Mouse (Mus musculus) spleen, postnatal 14 days (tissue): ENCODE results near the gene Adra1b.

Experiments
- DNase-seq, 2 experiments: peaks; one replicate each; pipeline ENCODE4 v3.0.0; 2021 to 2022; ENCODE audit warnings: low spot score in 2 of 2

Gene Adra1b

GRCm38 (mm10) chr11:43895323-43895722 is 5.7 kb downstream of the Adra1b start:
- no peak for DNase-seq

DNA sequence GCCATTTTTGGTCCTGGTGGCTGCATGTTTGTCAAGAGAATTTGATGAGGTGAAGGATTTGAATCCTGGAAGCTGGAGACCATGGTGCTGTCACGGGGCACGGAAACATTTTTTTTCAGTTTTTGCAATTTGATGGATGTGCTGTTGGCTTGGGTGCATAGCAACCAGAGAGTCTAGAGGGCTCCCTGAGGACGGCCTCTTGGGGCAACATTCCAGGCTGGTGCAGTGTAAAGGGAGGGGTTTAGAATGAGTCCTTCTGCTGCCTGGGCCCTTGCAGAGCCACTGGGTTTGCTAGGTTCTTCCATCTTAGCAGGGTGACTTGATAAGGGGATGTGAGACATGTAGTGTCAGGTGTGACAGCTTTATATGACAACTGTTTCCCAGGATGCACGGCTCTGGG is 8.5 kb downstream of the Adra1b start:
- no peak for DNase-seq

DNA sequence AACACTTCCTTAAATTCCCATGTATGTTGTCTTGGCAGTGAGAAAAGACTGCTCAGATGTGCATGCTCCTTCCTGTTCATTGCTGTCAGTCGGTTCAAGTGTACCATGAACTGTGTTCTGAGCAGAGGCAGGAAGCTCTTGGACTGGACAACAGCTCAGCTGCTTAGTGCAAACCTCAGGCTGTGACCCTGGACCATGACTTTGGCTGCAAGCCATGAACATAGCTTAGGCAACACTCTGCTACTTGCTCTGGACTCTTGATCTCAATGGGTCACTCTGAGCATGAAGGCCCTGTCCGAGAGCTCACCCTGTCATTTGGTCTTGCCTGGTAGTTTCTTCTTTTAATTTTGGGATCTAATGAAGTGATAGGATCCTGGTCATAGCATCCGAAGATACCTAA is 9.6 kb downstream of the Adra1b start:
- DNase-seq = no peak

GRCm38 (mm10) chr11:43889208-43889915 is 11.6 kb downstream of the Adra1b start:
- no peak for DNase-seq

DNA sequence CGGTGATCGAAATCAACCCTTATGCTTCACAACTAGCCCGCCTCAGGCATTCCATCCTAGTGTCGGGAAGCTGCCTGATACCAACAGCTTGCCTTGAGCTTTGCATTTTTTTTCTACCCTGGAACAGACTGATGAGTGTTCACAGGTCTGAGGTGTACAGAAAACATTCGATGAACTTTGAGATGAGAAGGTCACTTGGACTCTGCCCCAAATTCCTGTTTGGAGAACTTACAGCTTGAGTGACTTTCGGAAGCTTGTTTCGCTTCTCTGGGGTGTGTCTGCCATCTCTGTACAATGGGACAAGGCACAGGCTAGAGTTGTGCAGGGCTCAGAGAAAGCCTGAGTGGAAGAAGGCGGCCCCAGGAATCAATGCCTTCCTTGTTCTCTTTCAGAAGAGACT is 12.3 kb downstream of the Adra1b start:
- DNase-seq = no peak

GRCm38 (mm10) chr11:43887597-43887996 is 13.4 kb downstream of the Adra1b start:
- no peak for DNase-seq

DNA sequence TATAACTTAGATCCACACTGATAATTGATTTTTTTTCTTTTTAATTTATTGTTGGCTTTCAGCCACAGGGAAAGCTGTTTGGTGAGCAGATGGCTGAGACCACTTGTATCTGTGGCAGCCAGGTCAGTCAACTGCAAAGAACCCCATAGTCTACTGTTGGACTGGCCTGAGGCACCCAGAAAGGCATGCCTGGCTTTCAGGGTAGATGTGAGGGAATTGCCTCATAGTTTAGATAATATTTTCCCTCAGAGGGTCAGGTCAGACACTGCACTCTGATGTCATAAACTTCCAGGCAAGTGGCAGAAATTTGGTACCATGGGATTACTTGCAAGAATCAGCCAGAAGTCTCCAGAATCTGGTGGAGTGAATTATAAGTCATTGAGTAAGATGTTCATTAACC is 16.5 kb downstream of the Adra1b start:
- no peak for DNase-seq

DNA sequence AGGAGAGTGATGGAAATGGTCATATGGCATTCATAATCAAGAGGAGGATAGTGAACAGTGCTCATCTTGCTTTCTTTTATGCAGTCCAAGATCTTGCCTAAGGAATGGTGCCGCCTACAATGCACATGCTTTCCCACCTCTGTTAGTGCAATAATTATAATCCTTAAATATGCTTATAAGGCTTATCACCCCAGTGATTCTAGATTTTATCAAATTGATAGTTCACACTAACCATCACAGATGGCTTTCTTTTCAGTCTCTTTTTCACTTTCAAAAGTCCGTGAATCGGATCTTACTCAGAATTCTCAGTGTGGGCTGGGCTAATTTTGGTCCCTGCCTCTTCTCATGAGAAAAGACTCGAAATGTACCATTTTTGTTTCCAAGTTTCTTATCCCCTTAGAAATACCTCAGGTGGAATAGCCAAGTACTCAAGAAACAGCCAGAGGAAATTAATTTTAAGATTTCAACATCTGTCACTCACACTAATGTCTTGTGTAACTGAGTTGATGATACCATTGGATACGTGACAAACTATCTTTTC is 17.3 kb downstream of the Adra1b start:
- DNase-seq = no peak

- no peak for DNase-seq
These were observed 23.8 kb downstream of the Adra1b start for GRCm38 (mm10) chr11:43877211-43877610.

- no peak for DNase-seq
These were observed 33.2 kb downstream of the Adra1b start for GRCm38 (mm10) chr11:43867721-43868281.

- no peak for DNase-seq
These were observed 35.5 kb downstream of the Adra1b start for GRCm38 (mm10) chr11:43865298-43866165.

DNA sequence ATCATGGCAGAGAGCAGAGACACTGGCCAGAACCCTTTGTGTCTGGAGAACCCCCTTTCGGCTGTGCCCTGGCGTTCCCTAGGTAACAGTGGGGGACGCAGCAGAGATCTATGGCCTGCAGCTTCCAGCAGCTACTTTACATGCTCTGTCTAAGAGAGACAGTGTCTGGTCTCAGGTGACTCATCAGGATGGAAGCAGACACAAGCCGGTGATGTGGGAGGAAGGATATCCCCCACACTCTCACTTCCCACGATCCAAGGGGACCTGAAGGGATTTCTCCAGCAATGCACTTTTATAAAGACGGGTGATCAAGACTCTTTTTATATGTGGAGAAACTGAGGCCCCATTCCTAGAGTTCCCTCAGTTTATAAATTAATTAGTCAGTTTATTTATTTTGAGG is 48.0 kb downstream of the Adra1b start:
- no peak for DNase-seq

GRCm38 (mm10) chr11:43848056-43848455 is 53.0 kb downstream of the Adra1b start:
- no peak for DNase-seq

GRCm38 (mm10) chr11:43841596-43841995 is 59.4 kb downstream of the Adra1b start:
- DNase-seq = no peak

- DNase-seq = no peak
These were observed 60.5 kb downstream of the Adra1b start for GRCm38 (mm10) chr11:43840491-43840890.

DNA sequence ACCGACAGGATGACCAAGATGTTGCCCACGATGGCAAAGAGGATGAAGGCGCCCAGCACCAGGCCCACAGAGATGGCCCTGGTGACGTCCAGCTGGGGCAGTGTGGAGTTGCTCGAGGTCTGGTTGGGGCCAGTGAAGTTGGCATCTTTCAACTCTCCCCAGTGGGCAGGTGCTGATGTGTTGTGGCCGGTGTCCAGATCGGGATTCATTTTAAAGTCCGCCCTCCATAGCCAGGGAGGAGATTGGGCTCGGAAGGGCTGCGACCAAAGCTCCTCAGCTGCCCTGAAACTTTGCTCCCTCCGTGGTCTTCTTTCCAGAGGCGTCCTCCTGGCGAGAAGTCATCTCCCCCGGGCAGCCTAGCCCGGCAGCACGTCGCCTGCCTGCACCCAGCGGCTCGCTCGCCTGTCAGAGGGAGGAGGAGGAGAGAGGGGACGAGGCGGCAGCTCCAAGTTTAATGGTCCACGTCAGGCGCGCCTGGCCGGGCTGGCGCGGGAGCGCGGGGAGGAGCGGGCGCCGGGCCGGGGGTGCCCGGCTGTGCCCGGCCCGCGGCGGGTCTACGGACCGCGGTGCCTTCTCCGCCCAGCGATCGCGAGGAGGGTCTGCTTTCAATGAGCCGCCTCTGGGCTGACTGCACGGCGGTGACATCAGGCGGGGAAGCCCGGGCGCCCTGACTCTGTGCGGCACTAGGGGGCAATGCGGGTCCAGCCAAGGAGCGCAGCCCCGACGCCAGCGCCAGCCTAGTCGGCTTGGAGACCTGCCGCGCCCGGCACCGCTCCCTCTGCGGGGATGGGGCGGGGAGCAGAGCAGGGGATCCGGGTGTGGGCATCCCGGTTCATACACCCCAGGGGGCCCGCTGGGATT is 64.9 kb downstream of the Adra1b start:
- DNase-seq = peak in 1 of 2 experiments; percentile 2

- no peak for DNase-seq
These were observed 65.6 kb downstream of the Adra1b start for GRCm38 (mm10) chr11:43835456-43835855.

DNA sequence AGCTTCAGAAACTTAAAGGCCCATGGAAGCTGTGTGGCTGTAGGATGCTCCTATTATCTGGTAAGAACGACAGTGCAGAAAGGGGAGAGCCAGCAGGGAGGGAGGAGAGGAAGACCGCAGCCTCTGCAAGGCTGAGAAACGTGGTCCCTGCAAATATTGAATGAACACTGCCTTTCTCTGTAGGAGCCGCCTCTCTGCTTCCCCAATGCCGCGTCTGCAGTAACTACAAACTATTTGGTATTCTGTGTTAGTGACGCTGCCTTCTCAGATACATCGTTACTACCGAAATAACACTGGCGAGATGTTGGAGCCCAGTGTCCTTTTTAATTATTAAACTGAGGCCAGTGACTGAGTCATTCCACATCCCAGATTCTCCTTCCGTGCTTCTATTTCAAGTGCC is 66.5 kb downstream of the Adra1b start:
- DNase-seq = no peak

DNA sequence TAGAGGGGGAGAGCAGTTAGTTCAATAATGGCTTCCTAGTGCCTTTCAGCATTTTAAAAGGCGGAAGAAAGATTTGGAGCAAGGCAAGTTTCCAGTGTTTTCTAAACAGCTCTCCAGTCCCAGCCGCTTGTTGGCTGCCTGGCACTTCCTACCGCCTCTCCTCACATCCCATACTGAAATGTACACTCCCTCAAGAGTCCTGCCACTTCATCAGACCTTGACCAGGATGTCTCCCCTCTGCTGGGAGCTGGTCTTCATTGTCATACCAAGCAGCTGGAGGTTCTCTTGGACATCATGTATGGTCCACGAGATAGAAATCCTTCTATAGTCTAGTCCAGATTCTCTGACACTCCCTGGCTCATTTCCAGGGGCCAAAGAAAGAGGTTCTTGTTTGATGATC is 69.5 kb downstream of the Adra1b start:
- no peak for DNase-seq

DNA sequence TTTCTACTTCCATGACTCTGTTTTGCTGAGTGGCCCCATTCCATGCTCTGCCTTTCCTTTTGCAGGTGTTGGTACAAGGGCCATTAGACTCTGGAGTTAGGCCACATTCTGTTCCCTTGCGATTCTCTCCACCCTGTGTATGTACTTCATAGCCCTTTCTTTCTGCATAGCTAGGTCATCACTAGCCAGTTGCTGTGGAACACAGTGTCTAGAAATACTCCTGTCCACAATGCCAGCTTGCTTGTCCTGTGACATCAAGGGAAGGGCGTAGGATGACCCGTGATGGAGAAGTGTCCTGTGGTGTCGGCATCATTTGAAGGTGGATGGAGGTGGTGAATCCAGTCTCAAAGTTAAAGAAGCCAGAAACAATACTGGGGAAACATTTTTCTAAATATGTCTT is 74.2 kb downstream of the Adra1b start:
- DNase-seq = no peak

GRCm38 (mm10) chr11:43823349-43823748 is 77.7 kb downstream of the Adra1b start:
- DNase-seq = no peak
